Mouse (Mus musculus) MEL (cell line): ENCODE measurements at regions not wholly inside any gene's neighbourhood (a gene's known extent, or its start where the extent isn't known, plus 50 kb on each side); places are given as distances from the start of the nearest gene placed in this dataset.

Experiments used
- BHLHE40 ChIP-seq: IDR thresholded peaks from 2 replicates; pipeline ENCODE4 v1.6.1; 2012; ENCODE audit warnings: low read depth, mild to moderate bottlenecking, inconsistent platforms, low read length, improper control_type of control experiment, borderline replicate concordance
- ETS1 ChIP-seq: IDR thresholded peaks from 2 replicates; pipeline ENCODE4 v1.6.1; 2012; ENCODE audit warnings: low read depth, mild to moderate bottlenecking, inconsistent platforms, low read length, improper control_type of control experiment, moderate library complexity
- MYB ChIP-seq: IDR thresholded peaks from 2 replicates; pipeline ENCODE4 v1.6.1; 2011; ENCODE audit warnings: mild to moderate bottlenecking, low read depth, low read length, improper control_type of control experiment
- POLR2A ChIP-seq, 2 experiments: IDR thresholded peaks; 2 replicates each; pipeline ENCODE4 v1.6.1; 2011 to 2012; ENCODE audit warnings: low read length in 2 of 2, mild to moderate bottlenecking in 2 of 2, control low read depth in 1 of 2, improper control_type of control experiment in 1 of 2, low read depth in 1 of 2, moderate library complexity in 1 of 2; ENCODE audit not compliant: control insufficient read depth in 1 of 2, insufficient read depth in 1 of 2, poor library complexity in 1 of 2
- POLR2AphosphoS2 ChIP-seq: IDR thresholded peaks from 2 replicates; pipeline ENCODE4 v1.6.1; 2011; ENCODE audit warnings: low read length, improper control_type of control experiment
- RAD21 ChIP-seq: IDR thresholded peaks from 2 replicates; pipeline ENCODE4 v1.6.1; 2011; ENCODE audit warnings: mild to moderate bottlenecking, low read depth, low read length, improper control_type of control experiment
- TAL1 ChIP-seq: IDR thresholded peaks from 2 replicates; pipeline ENCODE4 v1.6.1; 2012; ENCODE audit warnings: mild to moderate bottlenecking, inconsistent platforms, low read length, moderate library complexity, mixed read lengths
- TBP ChIP-seq: IDR thresholded peaks from 2 replicates; pipeline ENCODE4 v1.8.0; 2011; ENCODE audit warnings: low read depth, low read length, improper control_type of control experiment
- TCF12 ChIP-seq: IDR thresholded peaks from 2 replicates; pipeline ENCODE4 v1.6.1; 2014; ENCODE audit warnings: low read depth, mild to moderate bottlenecking, inconsistent platforms, low read length, improper control_type of control experiment, moderate library complexity
- USF1 ChIP-seq: IDR thresholded peaks from 2 replicates; pipeline ENCODE4 v1.6.1; 2014; ENCODE audit warnings: low read depth, mild to moderate bottlenecking, inconsistent platforms, low read length, improper control_type of control experiment, moderate library complexity

GRCm38 (mm10) chr13:102094193-102094592 lies 326.2 kb upstream of the Pik3r1 start:
- TF ChIP-seq BHLHE40 (no peak), RAD21 (no peak), TCF12 (no peak), USF1 (no peak), MYB (no peak), ETS1 (no peak), POLR2A (IDR thresholded peaks at IDR 0.05; ENCODE audit: control insufficient read depth in 1 of 2, insufficient read depth in 1 of 2, low read depth in 1 of 2, low read length in 2 of 2, poor library complexity in 1 of 2) (no peak), TBP (no peak), POLR2AphosphoS2 (no peak), TAL1 (no peak)
